Mouse (Mus musculus) lung, postnatal 0 days (tissue): Measurements from ENCODE around the gene Stam. TPM values are rescaled to one million over a fixed set of nuclear protein-coding genes. Genes with fewer than 3 reads are reported as not detected.
"Not testable (repeated sequence)": the region's sequence is repeated elsewhere in the genome, so short reads cannot be mapped to it uniquely, and the experiment has no call there.

ENCODE experiments used
- ATAC-seq: fragments of 200-750 bp; cut with Nextera tagmentation; 2 replicates; pipeline ENCODE4 v1.8.0; 2017; ENCODE audit warnings: moderate library complexity
- DNase-seq: peaks from one replicate; pipeline ENCODE4 v3.0.0-alpha.2; 2016; ENCODE audit warnings: low spot score
- H3K27ac ChIP-seq: fragments of 300-500 bp; sonication (generic); 2 replicates; pipeline ENCODE4 v1.5.1; 2014; ENCODE audit warnings: antibody characterized with exemption, mild to moderate bottlenecking, low read length, mixed read lengths
- H3K27me3 ChIP-seq: fragments of 300-500 bp; sonication (generic); replicated peaks from 2 replicates; pipeline ENCODE4 v1.6.1; 2014; ENCODE audit warnings: low read length, mixed read lengths; ENCODE audit not compliant: insufficient read depth
- H3K36me3 ChIP-seq: fragments of 300-500 bp; sonication (generic); 2 replicates; pipeline ENCODE4 v1.6.1; 2014; ENCODE audit warnings: low read length, mixed read lengths; ENCODE audit not compliant: insufficient read depth
- H3K4me1 ChIP-seq: fragments of 300-500 bp; sonication (generic); 2 replicates; pipeline ENCODE4 v1.6.1; 2014; ENCODE audit warnings: antibody characterized with exemption, low read depth, low read length, mixed read lengths; ENCODE audit not compliant: insufficient read depth
- H3K4me2 ChIP-seq: fragments of 300-500 bp; sonication (generic); replicated peaks from 2 replicates; pipeline ENCODE4 v1.6.1; 2014; ENCODE audit warnings: low read depth, mild to moderate bottlenecking, low read length, moderate library complexity, mixed read lengths
- H3K4me3 ChIP-seq: fragments of 300-500 bp; sonication (generic); 2 replicates; pipeline ENCODE4 v1.5.1; 2014; ENCODE audit warnings: low read depth, low read length
- H3K9ac ChIP-seq: fragments of 300-500 bp; sonication (generic); replicated peaks from 2 replicates; pipeline ENCODE4 v1.6.1; 2014; ENCODE audit warnings: low read depth, mild to moderate bottlenecking
- H3K9me3 ChIP-seq: fragments of 300-500 bp; sonication (generic); 2 replicates; pipeline ENCODE4 v1.6.1; 2016; ENCODE audit warnings: low read length, mixed read lengths
- CTCF ChIP-seq: IDR thresholded peaks from 2 replicates; pipeline ENCODE4 v1.5.1; 2016; ENCODE audit warnings: antibody characterized with exemption, mild to moderate bottlenecking
- EP300 ChIP-seq: IDR thresholded peaks from 2 replicates; pipeline ENCODE4 v1.6.1; 2016; ENCODE audit warnings: antibody characterized with exemption, mild to moderate bottlenecking, control low read depth
- WGBS: fragments of 180-500 bp; shearing (Covaris S2); extraction: QIAGEN DNeasy Blood & Tissue Kit; methylation state at CpG from one replicate; pipeline ENCODE4 v1.1.7; 2014; 5-methylcytosine and 5-hydroxymethylcytosine counted together
- polyA plus RNA-seq: library from polyadenylated mRNA; unstranded; fragments of >200 nt; fragmentation: Nextera tagmentation; extraction: Ambion mirVana; gene quantifications from 2 replicates; pipeline ENCODE4 v1.2.1, GENCODE M21; 2015

The Stam gene
- polyA plus RNA-seq, 1 experiment from 2014 or later, result 46.7 TPM

GRCm38 (mm10) chr2:14069027-14069426 is 4.9 kb upstream of the Stam start:
- Histone ChIP-seq H3K27me3 (no peaks in the 10 kb centered on the region), H3K4me3 (no peak overlapping the region), H3K4me2 (no peak overlapping the region), H3K9me3 (no peaks in the 10 kb centered on the region), H3K27ac (no peak overlapping the region), H3K9ac (no peak overlapping the region), H3K4me1 (peaks cover 7% of the 10 kb centered on the region; the same call in 1 of the 2 replicates), H3K36me3 (no peaks in the 10 kb centered on the region)
- ATAC-seq (no peak), DNase-seq (no peak)
- WGBS, result 90% methylated on average over 2 of the region's 2 CpGs
- TF ChIP-seq CTCF (no peak), EP300 (no peak)

- 70% methylated on average over 8 of the region's 8 CpGs for WGBS
These were observed 3.4 kb upstream of the Stam start for GRCm38 (mm10) chr2:14070466-14070865.

GRCm38 (mm10) chr2:14073008-14073361 is 913 bp upstream of the Stam start:
- 8% methylated on average over 8 of the region's 8 CpGs for WGBS
- Histone ChIP-seq H3K9ac (peak overlapping the region; percentile 96), H3K9me3 (no peaks in the 10 kb centered on the region), H3K27ac (peak overlapping the region; percentile 98), H3K4me3 (peak overlapping the region; percentile 90), H3K36me3 (no peaks in the 10 kb centered on the region), H3K27me3 (no peaks in the 10 kb centered on the region), H3K4me2 (peak overlapping the region; percentile 76), H3K4me1 (peaks cover 13% of the 10 kb centered on the region; the same call in 1 of the 2 replicates)
- no peak for TF ChIP-seq CTCF
- TF ChIP-seq EP300, result no peak
- ATAC-seq (no peak), DNase-seq (no peak)

More at GRCm38 (mm10) chr2:14070466-14070865, 3.4 kb upstream of the Stam start:
- Histone ChIP-seq H3K9ac (no peak overlapping the region), H3K36me3 (no peaks in the 10 kb centered on the region), H3K27me3 (no peaks in the 10 kb centered on the region), H3K4me1 (peaks cover 13% of the 10 kb centered on the region; the same call in 1 of the 2 replicates), H3K4me2 (no peak overlapping the region), H3K4me3 (no peak overlapping the region), H3K9me3 (no peaks in the 10 kb centered on the region), H3K27ac (no peak overlapping the region)
- TF ChIP-seq CTCF, result no peak
- DNase-seq (no peak), ATAC-seq (no peak)

- Histone ChIP-seq H3K36me3 (no peaks in the 10 kb centered on the region), H3K27me3 (no peaks in the 10 kb centered on the region), H3K4me3 (peak overlapping the region; percentile 90), H3K9me3 (no peaks in the 10 kb centered on the region), H3K9ac (peak overlapping the region; percentile 96), H3K27ac (peak overlapping the region; percentile 98), H3K4me1 (peaks cover 13% of the 10 kb centered on the region; the same call in 1 of the 2 replicates), H3K4me2 (peak overlapping the region; percentile 76)
- ATAC-seq, result no peak
- TF ChIP-seq EP300 (no peak), CTCF (no peak)
- under 1% methylated on average over 38 of the region's 38 CpGs for WGBS
- DNase-seq, result peak; percentile 35
These were observed 463 bp downstream of the Stam start for GRCm38 (mm10) chr2:14074221-14074901.

- WGBS, result 86% methylated on average over 8 of the region's 9 CpGs
- not testable (repeated sequence) for H3K4me2 ChIP-seq, H3K9ac ChIP-seq, H3K27me3 ChIP-seq, DNase-seq, H3K4me1 ChIP-seq, ATAC-seq, H3K9me3 ChIP-seq, H3K27ac ChIP-seq, H3K36me3 ChIP-seq, H3K4me3 ChIP-seq
These were observed 4.6 kb downstream of the Stam start for GRCm38 (mm10) chr2:14078527-14078926.

GRCm38 (mm10) chr2:14100533-14100932 is 26.6 kb downstream of the Stam start:
- Histone ChIP-seq H3K4me3 (no peak overlapping the region), H3K9me3 (no peaks in the 10 kb centered on the region), H3K27me3 (no peaks in the 10 kb centered on the region), H3K36me3 (no peaks in the 10 kb centered on the region), H3K4me1 (no peaks in the 10 kb centered on the region), H3K4me2 (no peak overlapping the region), H3K27ac (no peak overlapping the region), H3K9ac (no peak overlapping the region)
- TF ChIP-seq EP300 (no peak), CTCF (no peak)
- no peak for DNase-seq
- no peak for ATAC-seq

GRCm38 (mm10) chr2:14102603-14103002 is 28.7 kb downstream of the Stam start:
- Histone ChIP-seq H3K27ac (no peak overlapping the region), H3K9me3 (no peaks in the 10 kb centered on the region), H3K4me1 (no peaks in the 10 kb centered on the region), H3K9ac (no peak overlapping the region), H3K36me3 (no peaks in the 10 kb centered on the region), H3K4me2 (no peak overlapping the region), H3K27me3 (no peaks in the 10 kb centered on the region), H3K4me3 (no peak overlapping the region)
- no peak for DNase-seq
- TF ChIP-seq CTCF (no peak), EP300 (no peak)
- no peak for ATAC-seq
- WGBS, result 68% methylated on average over 2 of the region's 2 CpGs
